In the genomic region with DNA sequence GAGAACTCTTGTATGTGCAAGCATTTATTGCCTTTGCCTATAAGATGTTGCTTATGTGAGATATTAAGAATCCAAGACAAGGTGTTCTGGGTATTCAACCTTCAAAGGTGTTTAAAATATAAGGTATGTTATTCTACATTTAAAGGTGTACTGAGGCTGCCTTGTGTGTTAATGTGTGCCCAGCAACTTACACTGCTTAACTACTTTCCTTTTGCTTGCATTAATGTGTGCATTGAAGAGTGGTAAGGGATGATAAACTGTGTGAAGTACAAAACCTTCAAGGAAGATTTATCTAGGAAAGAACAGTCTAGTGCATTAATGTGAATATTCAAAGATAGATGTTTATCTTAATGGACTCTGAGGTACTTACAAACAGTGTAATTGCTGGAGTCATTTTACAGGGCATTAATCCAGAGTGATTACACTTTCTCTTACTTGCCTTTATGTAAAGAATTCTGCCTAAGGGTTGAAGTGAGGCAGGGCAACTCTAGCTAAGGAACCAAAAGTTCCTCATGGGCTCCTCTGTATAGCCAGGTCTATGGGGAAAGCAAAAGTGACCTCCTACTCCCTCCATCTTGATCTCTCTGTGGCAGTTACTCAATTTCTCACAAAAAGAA, we compare ENCODE assay signal across 18 mouse cellular contexts.
"Had no signal": no experiment of that assay in that cellular context is flagged by ENCODE, and none has a peak within 500 bp of the region (broad histone marks: within the 10 kb centered on the region; RNA-seq: fewer than 3 reads in every experiment).

No protein-coding gene starts in this region.

- H3K9me3 ChIP-seq: midbrain, embryonic 10.5 days; midbrain, embryonic 12.5 days; neural tube, embryonic 13.5 days; neural tube, embryonic 15.5 days had no signal

- H3K27me3 ChIP-seq: midbrain, embryonic 12.5 days; neural tube, embryonic 13.5 days; neural tube, embryonic 15.5 days had no signal

- H3K4me3 ChIP-seq: midbrain, embryonic 10.5 days; midbrain, embryonic 12.5 days; myocyte; neural tube, embryonic 13.5 days; neural tube, embryonic 15.5 days had no signal

- H3K4me1 ChIP-seq: midbrain, embryonic 10.5 days; midbrain, embryonic 12.5 days; neural tube, embryonic 15.5 days had no signal

- ATAC-seq: midbrain, embryonic 16.5 days had no signal

- DNase-seq: lung, embryonic 14.5 days; lung, postnatal 10 days; lung, postnatal 4 days; midbrain, embryonic 14.5 days; retina, postnatal 1 day; right cerebral cortex, adult 18-20 months; right cerebral cortex, postnatal 25 days; right cerebral cortex, postnatal 4 days; spleen, adult 18-20 months; thymus, adult 18-20 months; thymus, postnatal 14 days; thymus, postnatal 36 days had no signal

- H3K4me2 ChIP-seq: lung, embryonic 14.5 days; midbrain, embryonic 12.5 days; neural tube, embryonic 13.5 days; neural tube, embryonic 15.5 days had no signal

- H3K9ac ChIP-seq: lung, embryonic 14.5 days; midbrain, embryonic 12.5 days; neural tube, embryonic 13.5 days; neural tube, embryonic 15.5 days had no signal

- H3K27ac ChIP-seq: midbrain, embryonic 10.5 days; midbrain, embryonic 12.5 days; neural tube, embryonic 13.5 days; neural tube, embryonic 15.5 days had no signal

- H3K36me3 ChIP-seq: midbrain, embryonic 10.5 days; midbrain, embryonic 12.5 days; neural tube, embryonic 13.5 days; neural tube, embryonic 15.5 days had no signal
